Mouse (Mus musculus) hindbrain, embryonic 14.5 days (tissue): ENCODE data around the gene Aunip. TPM values are rescaled to one million over a fixed set of nuclear protein-coding genes. Genes with fewer than 3 reads are reported as not detected.

Experiments
- ATAC-seq: fragments of 200-750 bp; cut with Nextera tagmentation; 2 replicates; pipeline ENCODE4 v1.8.0; 2017; ENCODE audit warnings: moderate number of reproducible peaks, mild to moderate bottlenecking, moderate TSS enrichment, moderate library complexity; ENCODE audit not compliant: low FRiP score
- DNase-seq: peaks from one replicate; pipeline ENCODE4 v3.0.0-alpha.2; 2015; ENCODE audit warnings: low spot score
- H3K27ac ChIP-seq: fragments of 300-500 bp; sonication (generic); 2 replicates; pipeline ENCODE4 v1.5.1; 2014; ENCODE audit warnings: mild to moderate bottlenecking, moderate library complexity
- H3K27me3 ChIP-seq: fragments of 300-500 bp; sonication (generic); 2 replicates; pipeline ENCODE4 v1.6.1; 2014; ENCODE audit warnings: mild to moderate bottlenecking, low read length, mixed read lengths; ENCODE audit not compliant: control insufficient read depth, insufficient read depth
- H3K36me3 ChIP-seq: fragments of 300-500 bp; sonication (generic); replicated peaks from 2 replicates; pipeline ENCODE4 v1.6.1; 2014; ENCODE audit not compliant: control insufficient read depth, insufficient read depth
- H3K4me1 ChIP-seq: fragments of 300-500 bp; sonication (generic); replicated peaks from 2 replicates; pipeline ENCODE4 v1.6.1; 2014; ENCODE audit warnings: antibody characterized with exemption, low read length, mixed read lengths; ENCODE audit not compliant: control insufficient read depth, insufficient read depth
- H3K4me2 ChIP-seq: fragments of 300-500 bp; sonication (generic); replicated peaks from 2 replicates; pipeline ENCODE4 v1.6.1; 2014; ENCODE audit warnings: mild to moderate bottlenecking, moderate library complexity
- H3K4me3 ChIP-seq: fragments of 300-500 bp; sonication (generic); replicated peaks from 2 replicates; pipeline ENCODE4 v1.5.1; 2014; ENCODE audit warnings: mild to moderate bottlenecking, low read length
- H3K9ac ChIP-seq: fragments of 300-500 bp; sonication (generic); 2 replicates; pipeline ENCODE4 v1.6.1; 2014
- H3K9me3 ChIP-seq: fragments of 300-500 bp; sonication (generic); 2 replicates; pipeline ENCODE4 v1.6.1; 2016; ENCODE audit warnings: low read length; ENCODE audit not compliant: control insufficient read depth
- WGBS: fragments of 180-500 bp; shearing (Covaris S2); extraction: QIAGEN DNeasy Blood & Tissue Kit; methylation state at CpG from one replicate; pipeline ENCODE4 v1.1.7; 2014; 5-methylcytosine and 5-hydroxymethylcytosine counted together
- polyA plus RNA-seq: library from polyadenylated mRNA; unstranded; fragments of >200 nt; fragmentation: Nextera tagmentation; extraction: Ambion mirVana; gene quantifications from 2 replicates; pipeline ENCODE4 v1.2.1, GENCODE M21; 2014

Aunip gene
- polyA plus RNA-seq, 1 experiment from 2014 or later = 0.40 TPM

DNA sequence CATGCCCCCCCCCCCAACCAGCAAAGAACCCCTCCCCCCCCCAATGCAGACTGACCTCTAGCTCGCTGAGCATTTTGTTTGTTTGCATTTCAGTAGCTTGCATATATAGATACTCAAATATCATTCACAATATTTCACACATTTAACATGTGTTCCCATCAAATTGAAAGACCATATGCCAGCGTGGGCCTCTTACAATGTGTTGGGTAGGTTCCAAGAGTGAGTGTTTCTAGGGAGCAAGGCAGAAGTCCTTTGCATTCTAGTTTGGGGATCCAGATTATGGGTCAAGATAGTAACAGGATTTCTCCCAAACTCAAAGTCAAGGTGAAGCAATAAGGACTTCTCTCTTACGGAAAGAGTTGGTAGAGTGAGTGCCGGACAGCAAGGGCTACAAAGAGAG is 7.7 kb downstream of the Aunip start:
- Histone ChIP-seq H3K27ac (no peak overlapping the region), H3K4me3 (no peak overlapping the region), H3K36me3 (no peaks in the 10 kb centered on the region), H3K4me2 (no peak overlapping the region), H3K4me1 (no peaks in the 10 kb centered on the region), H3K9me3 (no peaks in the 10 kb centered on the region), H3K27me3 (no peaks in the 10 kb centered on the region), H3K9ac (no peak overlapping the region)
- no peak for ATAC-seq
- DNase-seq = no peak
- 91% methylated on average over 4 of the region's 4 CpGs for WGBS

DNA sequence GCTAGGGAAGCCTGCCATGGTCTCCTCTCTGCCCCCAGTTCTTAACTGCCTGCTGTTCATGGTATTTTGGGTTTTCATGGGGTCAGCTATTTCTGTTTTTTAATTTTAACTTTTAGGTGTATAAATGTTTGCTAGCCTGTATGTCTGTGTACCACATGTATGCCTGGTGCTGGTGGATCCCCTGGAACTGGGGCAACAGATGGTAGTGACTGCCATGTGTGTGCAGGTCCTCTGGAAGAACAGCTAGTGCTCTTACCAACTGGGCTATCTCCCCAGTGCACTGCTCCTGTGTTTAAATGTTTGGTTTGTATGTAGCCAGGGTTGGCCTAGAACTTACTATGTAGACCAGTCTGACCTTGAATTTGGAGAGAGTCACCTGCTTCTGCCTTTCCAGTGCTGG is 8.5 kb downstream of the Aunip start:
- H3K27me3 ChIP-seq = no peaks in the 10 kb centered on the region
- no peak overlapping the region for H3K27ac ChIP-seq
- H3K9me3 ChIP-seq = no peaks in the 10 kb centered on the region
- ATAC-seq (no peak), DNase-seq (no peak)
- no peak overlapping the region for H3K4me3 ChIP-seq
- H3K4me2 ChIP-seq = no peak overlapping the region
- H3K4me1 ChIP-seq = no peaks in the 10 kb centered on the region
- no peak overlapping the region for H3K9ac ChIP-seq
- H3K36me3 ChIP-seq = no peaks in the 10 kb centered on the region

DNA sequence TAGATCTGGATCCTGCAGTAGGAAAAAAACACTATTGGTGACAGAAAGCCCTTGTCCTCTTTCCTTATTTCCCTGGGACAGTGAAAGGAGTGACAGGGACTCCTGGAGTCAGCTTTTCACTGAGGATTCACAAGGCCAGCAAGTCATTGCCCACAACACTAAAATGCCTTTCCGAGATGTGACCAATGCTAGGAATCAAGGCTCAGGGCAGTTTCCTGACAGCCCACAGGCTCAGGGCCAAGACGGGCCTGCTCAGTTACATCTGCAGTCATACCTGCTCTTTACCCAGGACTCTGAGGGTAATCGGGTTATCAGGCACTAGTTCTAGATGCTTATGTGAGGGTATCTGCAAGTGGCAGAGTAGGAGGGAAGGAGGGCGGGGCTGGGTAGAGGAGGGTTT is 12.6 kb downstream of the Aunip start:
- Histone ChIP-seq H3K4me1 (no peaks in the 10 kb centered on the region), H3K4me3 (no peak overlapping the region), H3K27me3 (no peaks in the 10 kb centered on the region), H3K9me3 (no peaks in the 10 kb centered on the region), H3K36me3 (peaks cover 38% of the 10 kb centered on the region), H3K27ac (no peak overlapping the region), H3K9ac (no peak overlapping the region), H3K4me2 (no peak overlapping the region)
- no peak for ATAC-seq
- no peak for DNase-seq
- WGBS = 93% methylated on average over 4 of the region's 4 CpGs

DNA sequence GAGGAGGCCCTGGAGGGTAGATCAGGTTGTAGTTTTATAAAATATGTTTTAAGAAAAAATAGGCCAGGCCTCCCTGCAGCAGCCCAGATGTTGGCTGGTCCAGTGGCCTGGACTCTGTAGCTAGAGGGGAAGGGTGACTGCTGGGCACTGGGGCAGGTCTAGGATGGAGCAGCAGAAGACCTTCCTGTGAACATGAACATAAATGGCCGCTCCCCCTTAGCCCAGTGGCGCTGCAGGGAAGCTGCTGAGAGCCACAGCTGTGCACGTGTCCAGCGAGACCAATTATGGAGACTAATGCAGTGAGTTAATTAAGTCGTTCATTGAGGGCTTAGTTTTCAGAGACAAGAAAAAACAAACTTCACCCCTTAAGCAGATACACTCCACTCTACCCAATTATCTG is 15.0 kb downstream of the Aunip start:
- no peak overlapping the region for H3K9ac ChIP-seq
- H3K4me1 ChIP-seq = no peaks in the 10 kb centered on the region
- no peak for DNase-seq
- 64% methylated on average over 5 of the region's 5 CpGs for WGBS
- no peak overlapping the region for H3K27ac ChIP-seq
- peaks cover 62% of the 10 kb centered on the region for H3K36me3 ChIP-seq
- H3K4me2 ChIP-seq = no peak overlapping the region
- H3K27me3 ChIP-seq = no peaks in the 10 kb centered on the region
- ATAC-seq = no peak
- H3K9me3 ChIP-seq = no peaks in the 10 kb centered on the region
- H3K4me3 ChIP-seq = no peak overlapping the region

DNA sequence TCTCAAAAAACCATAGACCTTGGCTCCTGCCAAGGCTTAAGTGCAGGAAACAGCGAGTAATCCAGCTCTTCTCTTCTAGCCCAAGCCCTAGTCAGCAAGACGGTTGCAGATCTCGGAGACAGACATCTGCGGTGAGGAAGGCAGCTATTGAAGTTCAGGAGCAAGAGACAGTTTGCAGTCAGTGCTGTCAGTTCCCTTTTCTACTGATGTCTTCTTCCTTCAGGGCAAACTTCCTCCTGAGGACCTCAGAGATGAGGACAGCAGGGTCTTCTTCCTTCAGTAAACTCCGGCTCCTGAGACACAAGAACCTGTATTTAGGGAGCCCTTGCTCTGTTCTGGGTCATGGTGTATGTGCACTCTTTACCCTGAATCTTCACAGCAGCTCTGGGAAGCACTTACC is 15.4 kb downstream of the Aunip start:
- H3K36me3 ChIP-seq = peaks cover 66% of the 10 kb centered on the region
- H3K4me1 ChIP-seq = no peaks in the 10 kb centered on the region
- H3K9me3 ChIP-seq = no peaks in the 10 kb centered on the region
- DNase-seq (no peak), ATAC-seq (no peak)
- no peak overlapping the region for H3K27ac ChIP-seq
- no peak overlapping the region for H3K4me2 ChIP-seq
- no peaks in the 10 kb centered on the region for H3K27me3 ChIP-seq
- H3K9ac ChIP-seq = no peak overlapping the region
- H3K4me3 ChIP-seq = no peak overlapping the region
- 84% methylated on average over 5 of the region's 5 CpGs for WGBS

DNA sequence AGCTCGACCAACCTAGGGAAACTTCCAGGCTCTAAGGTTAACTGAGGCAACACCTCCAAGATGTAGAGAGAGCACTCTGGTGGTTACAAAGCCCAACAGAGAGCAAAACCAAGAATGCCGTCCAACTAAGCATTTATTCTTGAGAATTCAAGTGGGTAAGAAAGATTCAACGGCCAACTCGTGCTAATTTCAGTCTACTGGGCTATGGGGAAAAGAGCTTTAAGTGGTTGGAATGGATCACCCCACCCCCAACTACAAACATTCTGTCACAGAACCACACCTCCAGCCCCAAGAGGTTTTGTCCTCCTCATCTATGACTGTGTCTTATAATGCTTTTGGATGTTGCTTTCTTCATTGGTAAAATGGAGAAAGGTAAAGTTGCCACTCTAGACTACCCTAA is 22.1 kb downstream of the Aunip start:
- 91% methylated on average over 4 of the region's 4 CpGs for WGBS
- DNase-seq (no peak), ATAC-seq (no peak)
- Histone ChIP-seq H3K4me3 (no peak overlapping the region), H3K4me2 (no peak overlapping the region), H3K9me3 (no peaks in the 10 kb centered on the region), H3K27ac (no peak overlapping the region), H3K36me3 (peaks cover 48% of the 10 kb centered on the region), H3K9ac (no peak overlapping the region), H3K4me1 (peaks cover 16% of the 10 kb centered on the region), H3K27me3 (no peaks in the 10 kb centered on the region)

DNA sequence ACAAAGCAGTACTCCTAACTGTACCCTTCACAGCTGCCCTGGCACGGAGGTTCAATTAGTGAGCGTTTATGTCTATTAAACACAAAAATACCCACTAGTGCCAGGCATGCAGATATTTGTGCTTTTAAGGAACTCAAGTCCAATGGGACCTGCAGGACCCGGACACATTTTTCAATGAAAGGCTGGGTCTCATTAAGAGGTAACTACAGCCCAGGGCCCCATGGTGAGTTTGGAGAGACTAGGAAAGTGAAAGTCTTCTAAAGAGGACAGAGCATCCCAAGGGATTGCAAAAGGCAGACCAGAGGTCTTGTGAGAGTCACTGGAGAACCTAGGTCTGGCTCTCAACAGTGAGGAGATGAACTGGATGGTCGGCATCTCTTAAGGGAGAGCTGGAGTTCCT is 22.6 kb downstream of the Aunip start:
- peak overlapping the region; percentile 93 for H3K4me2 ChIP-seq
- WGBS = 87% methylated on average over 4 of the region's 4 CpGs
- H3K27me3 ChIP-seq = no peaks in the 10 kb centered on the region
- H3K4me1 ChIP-seq = peaks cover 16% of the 10 kb centered on the region
- DNase-seq = no peak
- no peak for ATAC-seq
- H3K9me3 ChIP-seq = no peaks in the 10 kb centered on the region
- peak overlapping the region; percentile 85 for H3K9ac ChIP-seq
- H3K4me3 ChIP-seq = peak overlapping the region; percentile 98
- H3K36me3 ChIP-seq = peaks cover 43% of the 10 kb centered on the region
- H3K27ac ChIP-seq = no peak overlapping the region

DNA sequence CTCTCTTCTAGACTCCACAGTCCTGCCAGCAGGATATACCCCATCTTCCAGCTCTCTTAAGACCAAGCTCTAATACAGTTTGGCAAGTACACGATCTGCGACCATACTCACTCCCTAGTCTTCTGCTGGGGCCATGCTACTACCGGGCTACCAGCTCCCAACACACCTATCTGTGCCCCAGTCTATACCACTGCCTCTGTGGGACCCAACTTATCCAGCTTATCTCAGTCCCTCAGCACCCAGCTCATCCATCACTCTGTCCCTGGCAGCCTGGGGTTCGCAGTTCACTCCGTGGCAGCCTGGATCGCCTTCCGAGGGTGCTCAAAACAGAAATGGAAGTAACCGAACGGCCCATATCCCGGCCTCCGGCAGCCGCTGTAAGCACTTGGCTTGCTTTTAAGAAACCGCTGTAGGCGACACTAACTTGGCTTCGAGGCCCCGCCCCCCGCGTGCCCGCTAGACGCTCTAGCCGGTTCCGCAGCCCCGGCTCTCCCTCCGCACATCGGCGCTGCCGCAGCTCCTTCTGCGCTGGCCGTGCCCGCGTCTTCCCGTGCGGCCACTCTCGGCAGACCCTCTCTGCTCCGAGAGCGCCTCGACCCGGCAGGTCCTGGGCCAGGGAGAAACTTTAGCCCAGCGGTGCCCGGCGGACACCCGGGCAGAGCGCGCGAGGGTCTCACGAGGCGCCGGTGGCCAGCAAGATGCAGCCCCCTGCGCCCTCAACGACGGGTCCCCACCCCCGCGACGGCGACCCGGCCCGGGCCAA is 23.5 kb downstream of the Aunip start:
- Histone ChIP-seq H3K27me3 (no peaks in the 10 kb centered on the region), H3K4me3 (peak overlapping the region; percentile 98), H3K4me2 (peak overlapping the region; percentile 93), H3K36me3 (peaks cover 41% of the 10 kb centered on the region), H3K27ac (peak overlapping the region; percentile 84), H3K9ac (peak overlapping the region; percentile 85), H3K4me1 (peaks cover 16% of the 10 kb centered on the region), H3K9me3 (no peaks in the 10 kb centered on the region)
- WGBS = under 1% methylated on average over 56 of the region's 57 CpGs
- ATAC-seq (peak; percentile 0; the same call in 1 of the 2 replicates), DNase-seq (peak; percentile 52)

DNA sequence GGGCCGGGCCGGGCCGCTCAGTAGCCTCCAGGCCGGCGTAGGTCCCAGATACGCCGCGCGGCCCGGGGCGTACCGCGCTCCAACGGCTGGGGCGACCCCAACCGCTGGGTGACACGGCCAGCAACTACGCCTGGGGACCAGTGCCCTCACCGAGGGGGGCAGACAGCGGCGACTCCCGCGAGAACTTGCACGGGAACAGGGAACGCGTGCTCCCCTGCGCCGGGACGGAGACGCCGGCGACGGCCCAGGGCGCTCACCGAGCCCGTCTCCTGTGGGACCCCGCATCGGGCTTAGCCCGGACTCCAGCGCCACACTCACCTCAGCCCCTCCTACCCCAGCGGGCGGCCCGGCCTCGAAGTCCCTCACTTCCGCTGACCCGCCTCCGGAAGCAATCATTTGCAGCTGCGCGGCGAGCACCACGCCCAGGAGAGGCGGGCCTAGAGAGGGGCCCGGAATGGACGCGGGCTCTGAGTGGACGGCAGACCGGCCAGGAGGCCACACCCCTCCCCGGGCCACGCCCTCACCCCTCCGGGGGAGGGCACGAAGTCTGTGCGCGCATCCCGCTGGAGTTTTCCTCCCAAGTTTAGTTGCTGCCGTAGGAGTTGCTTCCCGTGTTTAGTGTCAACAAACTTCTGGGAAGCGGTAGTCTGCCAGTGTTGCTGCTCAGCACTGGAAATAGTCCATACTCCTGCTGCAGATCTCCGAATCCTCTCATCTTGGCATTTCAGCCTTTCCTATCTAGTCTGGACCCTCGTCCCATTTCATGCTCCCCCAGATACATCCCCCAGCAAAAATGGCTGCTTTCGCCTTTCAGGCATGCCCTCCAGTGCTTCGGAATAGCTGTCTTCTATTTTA is 24.4 kb downstream of the Aunip start, which contains the start of gene Mtfr1l:
Mtfr1l (minus strand) TSS at position 456 of the 855 bp plus-strand sequence.
- peaks cover 41% of the 10 kb centered on the region for H3K36me3 ChIP-seq
- peak within 1 kb of the TSS; percentile 98 for H3K4me3 ChIP-seq
- DNase-seq = peak; percentile 91
- H3K27ac ChIP-seq = peak within 1 kb of the TSS; percentile 84
- under 1% methylated on average over 71 of the region's 71 CpGs for WGBS
- peak within 1 kb of the TSS; percentile 85 for H3K9ac ChIP-seq
- H3K27me3 ChIP-seq = no peaks in the 10 kb centered on the region
- peak; percentile 96 for ATAC-seq
- peaks cover 16% of the 10 kb centered on the region for H3K4me1 ChIP-seq
- H3K9me3 ChIP-seq = no peaks in the 10 kb centered on the region
- peak within 1 kb of the TSS; percentile 93 for H3K4me2 ChIP-seq
